Mouse (Mus musculus) kidney, embryonic 14.5 days (tissue): ENCODE data around the gene Kank4. TPM values are rescaled to one million over a fixed set of nuclear protein-coding genes. Genes with fewer than 3 reads are reported as not detected.

ENCODE experiments used
- ATAC-seq: fragments of 200-750 bp; cut with Nextera tagmentation; 2 replicates; pipeline ENCODE4 v1.8.0; 2017; ENCODE audit warnings: moderate number of reproducible peaks, mild to moderate bottlenecking, moderate TSS enrichment, moderate library complexity; ENCODE audit not compliant: low FRiP score, low TSS enrichment
- H3K27ac ChIP-seq: fragments of 300-500 bp; sonication (generic); 2 replicates; pipeline ENCODE4 v1.5.1; 2014; ENCODE audit warnings: low read depth, mild to moderate bottlenecking, low read length, moderate library complexity, mixed read lengths
- H3K27me3 ChIP-seq: fragments of 300-500 bp; sonication (generic); 2 replicates; pipeline ENCODE4 v1.6.1; 2014; ENCODE audit warnings: mild to moderate bottlenecking, low read length; ENCODE audit not compliant: control insufficient read depth, insufficient read depth
- H3K36me3 ChIP-seq: fragments of 300-500 bp; sonication (generic); 2 replicates; pipeline ENCODE4 v1.6.1; 2014; ENCODE audit warnings: low read length, mixed read lengths; ENCODE audit not compliant: control insufficient read depth, insufficient read depth
- H3K4me1 ChIP-seq: fragments of 300-500 bp; sonication (generic); 2 replicates; pipeline ENCODE4 v1.6.1; 2014; ENCODE audit warnings: low read length, mixed read lengths; ENCODE audit not compliant: control insufficient read depth, insufficient read depth
- H3K4me2 ChIP-seq: fragments of 300-500 bp; sonication (generic); replicated peaks from 2 replicates; pipeline ENCODE4 v1.6.1; 2014; ENCODE audit warnings: low read depth, mild to moderate bottlenecking, low read length
- H3K4me3 ChIP-seq: fragments of 300-500 bp; sonication (generic); 2 replicates; pipeline ENCODE4 v1.5.1; 2014; ENCODE audit warnings: mild to moderate bottlenecking, low read length
- H3K9ac ChIP-seq: fragments of 300-500 bp; sonication (generic); 2 replicates; pipeline ENCODE4 v1.6.1; 2014; ENCODE audit warnings: low read depth, mild to moderate bottlenecking, low read length, moderate library complexity
- H3K9me3 ChIP-seq: fragments of 300-500 bp; sonication (generic); 2 replicates; pipeline ENCODE4 v1.6.1; 2016; ENCODE audit warnings: low read length; ENCODE audit not compliant: control insufficient read depth
- WGBS: fragments of 180-500 bp; shearing (Covaris S2); extraction: QIAGEN DNeasy Blood & Tissue Kit; methylation state at CpG from one replicate; pipeline ENCODE4 v1.1.7; 2014; 5-methylcytosine and 5-hydroxymethylcytosine counted together
- polyA plus RNA-seq: library from polyadenylated mRNA; unstranded; fragments of >200 nt; fragmentation: Nextera tagmentation; extraction: Ambion mirVana; gene quantifications from 2 replicates; pipeline ENCODE4 v1.2.1, GENCODE M21; 2014

The Kank4 gene
- polyA plus RNA-seq, 1 experiment from 2014 or later = 3.5 TPM

- no peak overlapping the region for H3K27ac ChIP-seq
- WGBS = 92% methylated on average over 5 of the region's 5 CpGs
- no peak overlapping the region for H3K4me3 ChIP-seq
- no peaks in the 10 kb centered on the region; the same call in 1 of the 2 replicates for H3K36me3 ChIP-seq
- H3K9ac ChIP-seq = no peak overlapping the region
- H3K4me1 ChIP-seq = peaks cover 8% of the 10 kb centered on the region; the same call in 1 of the 2 replicates
- H3K27me3 ChIP-seq = no peaks in the 10 kb centered on the region
- no peaks in the 10 kb centered on the region for H3K9me3 ChIP-seq
- no peak overlapping the region for H3K4me2 ChIP-seq
- ATAC-seq = no peak
Measured at GRCm38 (mm10) chr4:98773785-98774184, 43.6 kb downstream of the Kank4 start.

- Histone ChIP-seq H3K4me1 (peaks cover 9% of the 10 kb centered on the region; the same call in 1 of the 2 replicates), H3K36me3 (peaks cover 3% of the 10 kb centered on the region; the same call in 1 of the 2 replicates), H3K9me3 (peaks cover 4% of the 10 kb centered on the region; the same call in 1 of the 2 replicates), H3K4me3 (no peak overlapping the region), H3K27ac (peak overlapping the region; percentile 17; the same call in 1 of the 2 replicates), H3K27me3 (no peaks in the 10 kb centered on the region), H3K4me2 (no peak overlapping the region), H3K9ac (no peak overlapping the region)
- 50% methylated on average over 14 of the region's 14 CpGs for WGBS
- ATAC-seq = peak; percentile 73
Measured at GRCm38 (mm10) chr4:98767134-98768133, 49.9 kb downstream of the Kank4 start.

- Histone ChIP-seq H3K4me2 (no peak overlapping the region), H3K9me3 (no peaks in the 10 kb centered on the region), H3K36me3 (no peaks in the 10 kb centered on the region; the same call in 1 of the 2 replicates), H3K9ac (no peak overlapping the region), H3K4me3 (no peak overlapping the region), H3K27ac (peak overlapping the region; percentile 82; the same call in 1 of the 2 replicates), H3K4me1 (peaks cover 27% of the 10 kb centered on the region), H3K27me3 (no peaks in the 10 kb centered on the region)
- no peak for ATAC-seq
- 81% methylated on average over 3 of the region's 3 CpGs for WGBS
Measured at GRCm38 (mm10) chr4:98758872-98759518, 58.3 kb downstream of the Kank4 start.

- Histone ChIP-seq H3K4me3 (no peak overlapping the region), H3K9me3 (no peaks in the 10 kb centered on the region), H3K27me3 (no peaks in the 10 kb centered on the region), H3K27ac (peak overlapping the region; percentile 82), H3K4me2 (no peak overlapping the region), H3K36me3 (no peaks in the 10 kb centered on the region), H3K9ac (no peak overlapping the region), H3K4me1 (peaks cover 27% of the 10 kb centered on the region)
- ATAC-seq = peak; percentile 91
- WGBS = 20% methylated on average over 4 of the region's 4 CpGs
Measured at GRCm38 (mm10) chr4:98758012-98758821, 59.1 kb downstream of the Kank4 start.

- H3K9me3 ChIP-seq = no peaks in the 10 kb centered on the region
- ATAC-seq = no peak
- no peak overlapping the region for H3K4me3 ChIP-seq
- H3K36me3 ChIP-seq = no peaks in the 10 kb centered on the region
- H3K4me2 ChIP-seq = no peak overlapping the region
- WGBS = 55% methylated on average over 11 of the region's 11 CpGs
- H3K4me1 ChIP-seq = peaks cover 27% of the 10 kb centered on the region
- no peak overlapping the region for H3K9ac ChIP-seq
- no peaks in the 10 kb centered on the region for H3K27me3 ChIP-seq
- H3K27ac ChIP-seq = no peak overlapping the region
Measured at GRCm38 (mm10) chr4:98756141-98756540, 61.2 kb downstream of the Kank4 start.

- ATAC-seq = no peak
- H3K4me3 ChIP-seq = no peak overlapping the region
- 93% methylated on average over 4 of the region's 4 CpGs for WGBS
- no peak overlapping the region for H3K27ac ChIP-seq
- H3K9me3 ChIP-seq = no peaks in the 10 kb centered on the region
- H3K36me3 ChIP-seq = no peaks in the 10 kb centered on the region
- H3K27me3 ChIP-seq = no peaks in the 10 kb centered on the region
- H3K4me1 ChIP-seq = peaks cover 23% of the 10 kb centered on the region
- no peak overlapping the region for H3K9ac ChIP-seq
- H3K4me2 ChIP-seq = no peak overlapping the region
Measured at GRCm38 (mm10) chr4:98754456-98754855, 62.9 kb downstream of the Kank4 start.

- H3K4me1 ChIP-seq = peaks cover 9% of the 10 kb centered on the region; the same call in 1 of the 2 replicates
- H3K9me3 ChIP-seq = no peaks in the 10 kb centered on the region
- H3K27me3 ChIP-seq = no peaks in the 10 kb centered on the region
- no peak overlapping the region for H3K4me3 ChIP-seq
- peak; percentile 66; the same call in 1 of the 2 replicates for ATAC-seq
- WGBS = 17% methylated on average over 7 of the region's 7 CpGs
- H3K27ac ChIP-seq = peak overlapping the region; percentile 37; the same call in 1 of the 2 replicates
- H3K4me2 ChIP-seq = no peak overlapping the region
- H3K9ac ChIP-seq = no peak overlapping the region
- H3K36me3 ChIP-seq = no peaks in the 10 kb centered on the region
Measured at GRCm38 (mm10) chr4:98743906-98744210, 73.5 kb downstream of the Kank4 start.

- Histone ChIP-seq H3K27ac (peak overlapping the region; percentile 37; the same call in 1 of the 2 replicates), H3K9ac (no peak overlapping the region), H3K4me1 (peaks cover 9% of the 10 kb centered on the region; the same call in 1 of the 2 replicates), H3K4me2 (no peak overlapping the region), H3K4me3 (no peak overlapping the region), H3K27me3 (no peaks in the 10 kb centered on the region), H3K36me3 (no peaks in the 10 kb centered on the region), H3K9me3 (no peaks in the 10 kb centered on the region)
- 36% methylated on average over 3 of the region's 3 CpGs for WGBS
- ATAC-seq = peak; percentile 50; the same call in 1 of the 2 replicates
Measured at GRCm38 (mm10) chr4:98743209-98743905, 74.0 kb downstream of the Kank4 start.
